19 mouse cellular contexts compared by ENCODE assay signal in the genomic region with DNA sequence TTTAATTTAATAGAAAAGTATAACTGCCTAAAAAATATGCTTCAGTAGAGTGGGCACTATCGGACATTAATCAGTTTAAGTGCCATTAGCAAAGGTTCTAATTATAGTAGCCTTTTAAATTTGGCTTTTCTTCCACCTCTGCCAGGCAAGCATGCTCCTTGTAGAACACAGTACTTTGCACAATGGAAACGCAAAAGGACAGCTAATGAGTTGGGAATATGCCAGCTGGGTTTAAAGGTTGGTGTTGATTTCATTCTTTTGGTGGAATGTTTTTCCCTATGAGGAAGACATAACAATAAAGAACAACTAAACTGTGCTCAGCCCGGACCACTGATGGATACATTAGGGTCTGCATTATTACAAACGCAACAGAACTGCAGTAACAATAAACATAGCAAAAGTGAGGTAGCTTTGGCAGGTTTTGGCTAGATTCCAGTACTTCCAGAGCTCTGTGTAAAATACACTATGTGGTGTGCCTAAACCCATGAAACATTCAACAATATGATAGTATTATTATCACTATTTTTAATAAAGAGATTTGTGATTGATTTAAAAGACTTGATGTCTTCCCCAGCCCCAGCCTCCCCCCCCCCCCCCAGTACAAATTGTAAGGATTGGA. TPM values are rescaled to one million over a fixed set of nuclear protein-coding genes. Genes with fewer than 3 reads are reported as not detected.
A peak's percentile ranks its signal among the peaks of the same experiment; 100 is the strongest.
DNase-seq lines count a peak whose midpoint lies in the region; ATAC-seq lines count a peak whose summit lies in the region.
"Had no signal": no experiment of that assay in that cellular context is flagged by ENCODE, and none has a peak within 500 bp of the region (broad histone marks: within the 10 kb centered on the region; RNA-seq: fewer than 3 reads in every experiment).

No protein-coding gene starts in this region.

- WGBS in forebrain, embryonic 12.5 days = 45% methylated on average over 4 of the region's 4 CpGs
- WGBS in forebrain, embryonic 15.5 days = 17% methylated on average over 4 of the region's 4 CpGs
- 44% methylated on average over 4 of the region's 4 CpGs for WGBS in heart, embryonic 15.5 days
- WGBS in kidney, embryonic 14.5 days = 74% methylated on average over 4 of the region's 4 CpGs

- H3K4me3 ChIP-seq in forebrain, embryonic 12.5 days (replicated peaks) = no peak overlapping the region
- no peak overlapping the region for H3K4me3 ChIP-seq in forebrain, embryonic 15.5 days
- no peak overlapping the region for H3K4me3 ChIP-seq in heart, embryonic 15.5 days
- no peak overlapping the region for H3K4me3 ChIP-seq in kidney, embryonic 14.5 days (ENCODE audit: low read length)
- H3K4me3 ChIP-seq: hindbrain, embryonic 13.5 days; intestine, embryonic 15.5 days; layer of hippocampus, adult 2 months; liver, embryonic 13.5 days; megakaryocyte, embryonic 14.5 days had no signal

- no peak for DNase-seq in heart, postnatal 14 days
- peak; percentile 44 for DNase-seq in kidney, postnatal 14 days
- peak; percentile 62 for DNase-seq in retina, postnatal 1 day
- no peak for DNase-seq in retina, embryonic 14.5 days (ENCODE audit: low spot score)
- DNase-seq: adrenal gland, adult 8-10 months; cerebellum, adult 11-12 months; cerebellum, postnatal 36 days; liver, embryonic 13.5 days; right cerebral cortex, postnatal 14 days had no signal

- peak; percentile 36; the same call in 1 of the 2 replicates for ATAC-seq in forebrain, embryonic 12.5 days (ENCODE audit: low FRiP score)
- no peak for ATAC-seq in forebrain, embryonic 15.5 days (replicated peaks)
- no peak for ATAC-seq in heart, embryonic 15.5 days (replicated peaks; ENCODE audit: insufficient number of reproducible peaks, insufficient read depth, low FRiP score, low read depth)
- no peak for ATAC-seq in kidney, embryonic 14.5 days (ENCODE audit: low FRiP score, low TSS enrichment)
- ATAC-seq: intestine, embryonic 15.5 days had no signal

- H3K4me1 ChIP-seq in forebrain, embryonic 12.5 days = no peaks in the 10 kb centered on the region; the same call in 1 of the 2 replicates
- H3K4me1 ChIP-seq in forebrain, embryonic 15.5 days = no peaks in the 10 kb centered on the region
- peaks cover 44% of the 10 kb centered on the region for H3K4me1 ChIP-seq in heart, embryonic 15.5 days (replicated peaks)
- H3K4me1 ChIP-seq in kidney, embryonic 14.5 days (ENCODE audit: control insufficient read depth, insufficient read depth, low read length) = no peaks in the 10 kb centered on the region
- H3K4me1 ChIP-seq: intestine, embryonic 15.5 days; liver, embryonic 13.5 days had no signal

- no peaks in the 10 kb centered on the region for H3K9me3 ChIP-seq in forebrain, embryonic 12.5 days
- H3K9me3 ChIP-seq in forebrain, embryonic 15.5 days = no peaks in the 10 kb centered on the region
- H3K9me3 ChIP-seq in heart, embryonic 15.5 days (replicated peaks) = no peaks in the 10 kb centered on the region
- H3K9me3 ChIP-seq in kidney, embryonic 14.5 days (ENCODE audit: control insufficient read depth, low read length) = no peaks in the 10 kb centered on the region
- H3K9me3 ChIP-seq: hindbrain, embryonic 13.5 days; intestine, embryonic 15.5 days; liver, embryonic 13.5 days; megakaryocyte, embryonic 14.5 days had no signal

- intact Hi-C loops in heart, postnatal 14 days (cut with DNase I) = no loop called here

- H3K9ac ChIP-seq in forebrain, embryonic 12.5 days = no peak overlapping the region
- no peak overlapping the region for H3K9ac ChIP-seq in forebrain, embryonic 15.5 days (replicated peaks)
- H3K9ac ChIP-seq in heart, embryonic 15.5 days = no peak overlapping the region
- no peak overlapping the region for H3K9ac ChIP-seq in kidney, embryonic 14.5 days (ENCODE audit: low read depth, low read length)
- H3K9ac ChIP-seq: hindbrain, embryonic 13.5 days; intestine, embryonic 15.5 days; liver, embryonic 13.5 days had no signal

- no peak overlapping the region for H3K27ac ChIP-seq in forebrain, embryonic 12.5 days
- no peak overlapping the region for H3K27ac ChIP-seq in forebrain, embryonic 15.5 days (replicated peaks)
- 0 out of 2 replicates have a peak overlapping the region, but pooled peaks have one; percentile 11 for H3K27ac ChIP-seq in heart, embryonic 15.5 days
- no peak overlapping the region for H3K27ac ChIP-seq in kidney, embryonic 14.5 days (ENCODE audit: low read depth, low read length)
- H3K27ac ChIP-seq: hindbrain, embryonic 13.5 days; intestine, embryonic 15.5 days; layer of hippocampus, adult 2 months; liver, embryonic 13.5 days; stomach, postnatal 0 days had no signal

- H3K27me3 ChIP-seq in forebrain, embryonic 12.5 days = 0 out of 2 replicates have a peak, but pooled peaks cover 9% of the 10 kb centered on the region
- peaks cover 3% of the 10 kb centered on the region; the same call in 1 of the 2 replicates for H3K27me3 ChIP-seq in forebrain, embryonic 15.5 days
- H3K27me3 ChIP-seq in heart, embryonic 15.5 days = no peaks in the 10 kb centered on the region
- H3K27me3 ChIP-seq in kidney, embryonic 14.5 days (ENCODE audit: control insufficient read depth, insufficient read depth, low read length) = no peaks in the 10 kb centered on the region
- H3K27me3 ChIP-seq: hindbrain, embryonic 13.5 days; intestine, embryonic 15.5 days; liver, embryonic 13.5 days; megakaryocyte, embryonic 14.5 days had no signal

- no peak overlapping the region for H3K4me2 ChIP-seq in forebrain, embryonic 12.5 days
- no peak overlapping the region for H3K4me2 ChIP-seq in forebrain, embryonic 15.5 days (replicated peaks)
- H3K4me2 ChIP-seq in heart, embryonic 15.5 days = no peak overlapping the region
- no peak overlapping the region for H3K4me2 ChIP-seq in kidney, embryonic 14.5 days (replicated peaks; ENCODE audit: low read depth, low read length)
- H3K4me2 ChIP-seq: hindbrain, embryonic 13.5 days; intestine, embryonic 15.5 days; liver, embryonic 13.5 days had no signal

- no peaks in the 10 kb centered on the region for H3K36me3 ChIP-seq in forebrain, embryonic 12.5 days (replicated peaks)
- no peaks in the 10 kb centered on the region for H3K36me3 ChIP-seq in forebrain, embryonic 15.5 days
- no peaks in the 10 kb centered on the region for H3K36me3 ChIP-seq in heart, embryonic 15.5 days
- no peaks in the 10 kb centered on the region for H3K36me3 ChIP-seq in kidney, embryonic 14.5 days (ENCODE audit: control insufficient read depth, insufficient read depth, low read length)
- H3K36me3 ChIP-seq: hindbrain, embryonic 13.5 days; intestine, embryonic 15.5 days; liver, embryonic 13.5 days had no signal

RNA-seq across cellular contexts. Expression of a gene that starts 16.2 kb away (rescaled TPM):
- polyA plus RNA-seq in forebrain, embryonic 12.5 days (2016; fragmentation: Nextera tagmentation; extraction: Ambion mirVana) = 2.0 and 2.7 TPM in 2 replicates
- polyA plus RNA-seq in forebrain, embryonic 15.5 days (2015; fragmentation: Nextera tagmentation; extraction: Ambion mirVana) = 4.9 and 5.8 TPM in 2 replicates
- 182 and 194 TPM in 2 replicates for polyA plus RNA-seq in heart, embryonic 15.5 days (2015; fragmentation: Nextera tagmentation; extraction: Ambion mirVana)
- total RNA-seq in heart, postnatal 14 days (2021) = 100 to 1,000 TPM; 173 to 186 TPM
- 14.9 and 20.8 TPM in 2 replicates for polyA plus RNA-seq in kidney, embryonic 14.5 days (2014; fragmentation: Nextera tagmentation; extraction: Ambion mirVana)
- total RNA-seq: MEL had no signal

Comparison
In these comparisons a context has a peak if more than half of its experiments do, and no peak if none do; other contexts are left out.
1. DNase-seq: peak in kidney, postnatal 14 days (single experiment) and retina, postnatal 1 day (single experiment); none in heart, postnatal 14 days (0 of 2) and retina, embryonic 14.5 days (single experiment).